Mouse (Mus musculus) spleen, adult 2 months (tissue): ENCODE results near the gene Il1r2. TPM values are rescaled to one million over a fixed set of nuclear protein-coding genes. Genes with fewer than 3 reads are reported as not detected.
A peak's percentile ranks its signal among the peaks of the same experiment; 100 is the strongest.

ENCODE experiments used
- DNase-seq, 2 experiments: peaks; one replicate each; pipeline versions ENCODE4 v3.0.0 to v3.0.0-alpha.2; 2012 to 2021; ENCODE audit warnings: low spot score in 2 of 2, low read depth in 1 of 2
- H3K27ac ChIP-seq: fragments of 200-500 bp; 2 replicates; pipeline ENCODE4 v1.5.1; 2012; ENCODE audit warnings: low read length, inconsistent platforms; ENCODE audit not compliant: insufficient read depth
- H3K27me3 ChIP-seq: fragments of 200-500 bp; 2 replicates; pipeline ENCODE4 v1.6.1; 2012; ENCODE audit warnings: mild to moderate bottlenecking, moderate library complexity, low read length, inconsistent platforms; ENCODE audit not compliant: control insufficient read depth, insufficient read depth
- H3K36me3 ChIP-seq: fragments of 200-500 bp; 2 replicates; pipeline ENCODE4 v1.6.1; 2012; ENCODE audit warnings: mild to moderate bottlenecking, low read length, inconsistent platforms; ENCODE audit not compliant: control insufficient read depth, insufficient read depth
- H3K4me1 ChIP-seq: fragments of 200-500 bp; 2 replicates; pipeline ENCODE4 v1.6.1; 2011; ENCODE audit warnings: inconsistent platforms; ENCODE audit not compliant: control insufficient read depth, insufficient read depth, insufficient read length
- H3K4me3 ChIP-seq: fragments of 200-500 bp; 2 replicates; pipeline ENCODE4 v1.5.1; 2011; ENCODE audit warnings: mild to moderate bottlenecking, inconsistent platforms; ENCODE audit not compliant: insufficient read depth, insufficient read length; ENCODE audit errors: extremely low read depth
- CTCF ChIP-seq: fragments of 200-500 bp; IDR thresholded peaks from 2 replicates; pipeline ENCODE4 v1.5.1; 2011; ENCODE audit warnings: mild to moderate bottlenecking, inconsistent platforms; ENCODE audit not compliant: insufficient read depth, insufficient read length, insufficient replicate concordance; ENCODE audit errors: extremely low read depth
- POLR2A ChIP-seq: fragments of 200-500 bp; IDR thresholded peaks from 2 replicates; pipeline ENCODE4 v1.6.1; 2011; ENCODE audit warnings: low read depth, low read length, inconsistent platforms
- WGBS: fragments of 180-500 bp; shearing (Covaris S2); methylation state at CpG from one replicate; pipeline ENCODE4 v1.1.7; 2018; 5-methylcytosine and 5-hydroxymethylcytosine counted together
- polyA plus RNA-seq: library from polyadenylated mRNA; depleted of rRNA; stranded (reverse); fragments of >200 nt; gene quantifications from 2 replicates; pipeline ENCODE4 v1.2.3, GENCODE M21; 2012

Il1r2 gene
- polyA plus RNA-seq, 1 experiment, result 1.2 TPM

DNA sequence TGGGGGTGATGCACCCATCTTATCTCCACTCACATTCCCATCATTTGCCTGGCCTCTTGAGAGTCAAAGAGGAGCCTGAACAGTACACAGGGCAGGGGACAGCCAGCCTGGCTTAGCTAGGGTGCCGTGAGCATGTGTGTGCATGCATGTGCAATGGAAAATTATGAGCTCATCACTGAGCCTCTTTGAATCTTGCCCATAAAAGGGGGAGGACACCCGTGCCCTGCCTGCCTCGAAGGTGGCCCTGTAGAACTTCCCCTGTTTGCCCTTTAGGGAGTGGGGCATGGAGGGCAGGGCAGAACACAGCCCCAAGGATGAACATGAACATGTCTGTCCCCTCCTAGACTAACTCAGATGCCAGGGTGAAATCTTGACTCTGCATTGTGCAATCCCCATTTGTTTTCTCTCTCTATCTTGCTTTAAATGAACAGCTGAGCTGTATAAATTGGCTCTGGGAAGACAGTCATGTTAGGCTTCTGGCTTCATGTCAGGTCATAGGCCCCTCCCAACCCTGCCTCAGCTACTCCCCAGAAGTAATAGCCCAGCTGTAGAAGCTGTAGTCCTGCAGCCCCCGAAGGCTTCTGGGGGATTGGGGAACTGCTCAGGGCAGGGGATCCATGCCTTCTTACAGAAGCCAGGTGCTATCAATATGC is 14.6 kb upstream of the Il1r2 start:
- Histone ChIP-seq H3K4me1 (peaks cover 7% of the 10 kb centered on the region; the same call in 1 of the 2 replicates), H3K4me3 (no peak overlapping the region), H3K36me3 (no peaks in the 10 kb centered on the region), H3K27ac (no peak overlapping the region), H3K27me3 (no peaks in the 10 kb centered on the region)
- peak in 1 of 2 experiments; percentile 27 for DNase-seq
- 11% methylated on average over 4 of the region's 4 CpGs for WGBS
- TF ChIP-seq POLR2A (no peak), CTCF (no peak)

- no peak overlapping the region for H3K27ac ChIP-seq
- no peak for DNase-seq
- 46% methylated on average over 9 of the region's 9 CpGs for WGBS
These were observed 12.5 kb upstream of the Il1r2 start for GRCm38 (mm10) chr1:40061359-40061758.

GRCm38 (mm10) chr1:40063409-40063808 is 10.5 kb upstream of the Il1r2 start:
- H3K4me1 ChIP-seq, result peaks cover 4% of the 10 kb centered on the region; the same call in 1 of the 2 replicates
- 73% methylated on average over 4 of the region's 4 CpGs for WGBS
- DNase-seq, result no peak
- no peaks in the 10 kb centered on the region for H3K36me3 ChIP-seq
- no peak overlapping the region for H3K4me3 ChIP-seq
- no peak overlapping the region for H3K27ac ChIP-seq
- TF ChIP-seq POLR2A, result no peak
- no peak for TF ChIP-seq CTCF
- H3K27me3 ChIP-seq, result no peaks in the 10 kb centered on the region

More at GRCm38 (mm10) chr1:40061359-40061758, 12.5 kb upstream of the Il1r2 start:
- Histone ChIP-seq H3K4me1 (peaks cover 4% of the 10 kb centered on the region; the same call in 1 of the 2 replicates), H3K36me3 (no peaks in the 10 kb centered on the region), H3K27me3 (no peaks in the 10 kb centered on the region), H3K4me3 (no peak overlapping the region)
- TF ChIP-seq CTCF, result no peak
- no peak for TF ChIP-seq POLR2A

DNA sequence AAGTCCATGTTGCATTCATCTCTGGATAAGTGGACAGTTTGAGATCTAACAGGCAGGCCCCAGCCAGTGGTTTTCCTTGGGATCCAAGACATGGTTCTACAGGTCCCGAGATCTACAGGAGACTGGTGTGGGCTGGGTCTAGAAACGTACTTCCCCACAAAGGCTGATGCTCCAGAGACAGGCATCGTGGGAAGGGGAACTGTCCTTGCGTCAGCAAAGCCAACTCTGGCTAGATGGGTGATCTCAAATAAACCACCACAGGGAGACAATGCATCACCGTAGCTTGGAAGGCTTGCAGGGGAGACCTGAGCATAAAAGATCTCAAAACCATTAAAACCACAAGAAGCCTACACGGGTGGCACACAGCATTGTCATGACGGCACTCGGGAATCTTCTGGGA is 9.4 kb upstream of the Il1r2 start:
- no peak overlapping the region for H3K27ac ChIP-seq
- TF ChIP-seq POLR2A (no peak), CTCF (no peak)
- H3K27me3 ChIP-seq, result no peaks in the 10 kb centered on the region
- no peaks in the 10 kb centered on the region for H3K4me1 ChIP-seq
- no peaks in the 10 kb centered on the region for H3K36me3 ChIP-seq
- DNase-seq, result no peak
- 72% methylated on average over 8 of the region's 8 CpGs for WGBS
- no peak overlapping the region for H3K4me3 ChIP-seq

DNA sequence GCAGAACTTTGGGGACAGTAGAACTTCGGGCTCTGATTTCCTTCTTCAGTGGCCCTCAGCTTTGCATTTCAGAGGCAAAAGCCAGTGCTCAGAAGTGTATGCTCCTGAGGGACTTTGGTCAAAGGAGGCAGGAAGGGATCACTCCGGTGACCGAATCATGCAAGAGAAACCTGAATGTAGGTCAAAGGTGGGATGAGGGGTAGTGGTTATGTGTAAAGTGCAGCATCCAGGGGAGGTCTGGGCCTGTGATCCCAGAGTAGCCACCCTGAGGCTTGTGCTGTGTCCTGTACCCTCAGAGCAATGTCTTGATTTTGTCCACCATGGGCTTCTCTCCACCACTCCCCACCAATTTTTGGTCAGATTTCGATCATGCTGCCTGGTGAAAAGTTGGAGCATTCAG is 1.3 kb upstream of the Il1r2 start:
- Histone ChIP-seq H3K27ac (no peak overlapping the region), H3K27me3 (no peaks in the 10 kb centered on the region), H3K4me3 (no peak overlapping the region), H3K36me3 (no peaks in the 10 kb centered on the region), H3K4me1 (peaks cover 7% of the 10 kb centered on the region; the same call in 1 of the 2 replicates)
- WGBS, result 77% methylated on average over 4 of the region's 4 CpGs
- TF ChIP-seq POLR2A (no peak), CTCF (no peak)
- DNase-seq, result no peak

GRCm38 (mm10) chr1:40077328-40077727 is 3.4 kb downstream of the Il1r2 start:
- no peaks in the 10 kb centered on the region for H3K27me3 ChIP-seq

GRCm38 (mm10) chr1:40081041-40081440 is 7.2 kb downstream of the Il1r2 start:
- 55% methylated on average over 2 of the region's 2 CpGs for WGBS
- Histone ChIP-seq H3K27me3 (no peaks in the 10 kb centered on the region), H3K4me1 (peaks cover 2% of the 10 kb centered on the region; the same call in 1 of the 2 replicates), H3K36me3 (no peaks in the 10 kb centered on the region), H3K27ac (no peak overlapping the region), H3K4me3 (no peak overlapping the region)
- TF ChIP-seq CTCF, result no peak
- TF ChIP-seq POLR2A, result no peak
- DNase-seq, result peak in 1 of 2 experiments; percentile 18

More at GRCm38 (mm10) chr1:40077328-40077727, 3.4 kb downstream of the Il1r2 start:
- Histone ChIP-seq H3K4me1 (peaks cover 9% of the 10 kb centered on the region; the same call in 1 of the 2 replicates), H3K4me3 (no peak overlapping the region), H3K27ac (no peak overlapping the region), H3K36me3 (no peaks in the 10 kb centered on the region)
- DNase-seq, result no peak
- 86% methylated on average over 2 of the region's 2 CpGs for WGBS
- TF ChIP-seq CTCF, result no peak
- no peak for TF ChIP-seq POLR2A
